9 mouse cellular contexts compared by ENCODE assay signal in the genomic region with DNA sequence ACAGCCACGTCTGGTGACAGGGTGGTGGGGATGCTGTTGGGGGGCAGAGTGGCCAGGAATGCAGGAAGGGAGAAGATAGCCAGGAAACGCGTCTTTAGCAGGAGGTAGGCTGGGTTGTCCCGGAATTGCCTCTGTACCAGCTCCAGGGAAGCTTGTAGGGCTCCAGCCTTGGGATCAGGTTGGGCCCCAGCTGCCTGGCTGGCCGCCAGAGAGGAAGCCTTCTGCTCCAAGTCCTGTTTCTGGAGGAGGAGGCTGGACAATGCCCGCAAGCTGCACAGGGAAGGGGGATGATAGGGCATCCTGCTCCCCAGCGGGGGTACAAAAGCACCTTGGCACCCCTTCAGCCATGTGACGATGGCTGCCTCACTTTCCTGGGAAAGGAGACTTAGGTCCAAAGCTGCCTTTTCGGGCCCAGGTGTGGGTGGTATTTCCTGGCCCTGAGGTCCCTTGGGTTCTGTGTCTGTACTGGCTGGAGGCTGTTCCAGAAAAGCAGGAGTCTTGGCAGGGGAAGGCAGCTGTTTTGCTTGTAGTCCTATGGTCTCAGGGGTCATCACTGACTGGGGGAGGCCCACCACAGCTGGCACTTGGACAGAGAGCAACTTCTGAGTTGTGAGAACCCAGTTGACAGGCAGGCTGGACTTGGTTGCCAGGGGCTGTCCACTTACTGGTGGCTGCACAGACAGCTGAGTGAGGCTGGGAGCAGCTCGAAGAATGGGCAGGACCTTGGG. TPM values are rescaled to one million over a fixed set of nuclear protein-coding genes. Genes with fewer than 3 reads are reported as not detected.
A peak's percentile ranks its signal among the peaks of the same experiment; 100 is the strongest.
DNase-seq lines count a peak whose midpoint lies in the region; ATAC-seq lines count a peak whose summit lies in the region.
"Had no signal": no experiment of that assay in that cellular context is flagged by ENCODE, and none has a peak within 500 bp of the region (broad histone marks: within the 10 kb centered on the region; RNA-seq: fewer than 3 reads in every experiment).

No protein-coding gene starts in this region.

- H3K9me3 ChIP-seq in hindbrain, embryonic 14.5 days (ENCODE audit: control insufficient read depth, low read length): no peaks in the 10 kb centered on the region
- H3K9me3 ChIP-seq in intestine, embryonic 16.5 days (ENCODE audit: control insufficient read depth, low read length): no peaks in the 10 kb centered on the region

- H3K36me3 ChIP-seq in hindbrain, embryonic 14.5 days (replicated peaks; ENCODE audit: control insufficient read depth, insufficient read depth): peaks cover 80% of the 10 kb centered on the region
- H3K36me3 ChIP-seq in intestine, embryonic 16.5 days (ENCODE audit: control insufficient read depth, insufficient read depth, low read length): peaks cover 29% of the 10 kb centered on the region

- no peak overlapping the region for H3K9ac ChIP-seq in hindbrain, embryonic 14.5 days
- H3K9ac ChIP-seq in intestine, embryonic 16.5 days (ENCODE audit: low read depth, low read length): no peak overlapping the region
- H3K9ac ChIP-seq: liver, embryonic 14.5 days had no signal

- no peak for ATAC-seq in hindbrain, embryonic 14.5 days (ENCODE audit: low FRiP score)
- ATAC-seq in intestine, embryonic 16.5 days: no peak

- peak; percentile 75 for DNase-seq in left cerebral cortex, postnatal 4 days
- DNase-seq in left cerebral cortex, postnatal 36 days (ENCODE audit: low spot score in 2 of 2): no peak
- DNase-seq in cerebellum, postnatal 10 days: peak; percentile 81
- peak; percentile 86 to 88 for DNase-seq in heart, postnatal 10 days
- DNase-seq in lung, postnatal 36 days: peak; percentile 57
- DNase-seq in hindbrain, embryonic 14.5 days (ENCODE audit: low spot score): no peak
- DNase-seq in right cerebral cortex, adult 2 months (ENCODE audit: low spot score in 2 of 2): no peak

- no peaks in the 10 kb centered on the region for H3K27me3 ChIP-seq in hindbrain, embryonic 14.5 days (ENCODE audit: control insufficient read depth, insufficient read depth, low read length)
- H3K27me3 ChIP-seq in intestine, embryonic 16.5 days (replicated peaks; ENCODE audit: control insufficient read depth, insufficient read depth, low read length): no peaks in the 10 kb centered on the region

- H3K4me2 ChIP-seq in hindbrain, embryonic 14.5 days (replicated peaks): no peak overlapping the region
- no peak overlapping the region for H3K4me2 ChIP-seq in intestine, embryonic 16.5 days (ENCODE audit: low read depth, low read length)

- no peaks in the 10 kb centered on the region for H3K4me1 ChIP-seq in hindbrain, embryonic 14.5 days (replicated peaks; ENCODE audit: control insufficient read depth, insufficient read depth, low read length)
- H3K4me1 ChIP-seq in intestine, embryonic 16.5 days (ENCODE audit: control insufficient read depth, insufficient read depth, low read length): peaks cover 2% of the 10 kb centered on the region; the same call in 1 of the 2 replicates

- no peak overlapping the region for H3K4me3 ChIP-seq in hindbrain, embryonic 14.5 days (replicated peaks; ENCODE audit: low read length)
- H3K4me3 ChIP-seq in intestine, embryonic 16.5 days (ENCODE audit: low read length): no peak overlapping the region

- no peak overlapping the region for H3K27ac ChIP-seq in hindbrain, embryonic 14.5 days
- H3K27ac ChIP-seq in intestine, embryonic 16.5 days (ENCODE audit: low read length): no peak overlapping the region; the same call in 1 of the 2 replicates
- H3K27ac ChIP-seq: liver, embryonic 14.5 days had no signal

- intact Hi-C loops in left cerebral cortex, postnatal 4 days (cut with DNase I): no loop called here
- intact Hi-C loops in left cerebral cortex, postnatal 36 days (cut with DNase I): no loop called here
- intact Hi-C loops in heart, postnatal 10 days (cut with DNase I): no loop called here

- 87% methylated on average over 10 of the region's 10 CpGs for WGBS in hindbrain, embryonic 14.5 days
- 81% methylated on average over 10 of the region's 10 CpGs for WGBS in intestine, embryonic 16.5 days

RNA-seq across cellular contexts. Expression of gene Card9, which starts 4.2 kb away (rescaled TPM):
- total RNA-seq in left cerebral cortex, postnatal 4 days (2021): 1 to 10 TPM; 1.1 to 1.4 TPM
- total RNA-seq in left cerebral cortex, postnatal 36 days (2021): 1 to 10 TPM; 2.1 to 2.7 TPM
- 1 to 10 TPM; 1.2 to 1.3 TPM for total RNA-seq in heart, postnatal 10 days (2021)
- 1.9 and 2.1 TPM in 2 replicates for polyA plus RNA-seq in hindbrain, embryonic 14.5 days (2014; fragmentation: Nextera tagmentation; extraction: Ambion mirVana)
- polyA plus RNA-seq in intestine, embryonic 16.5 days (2015; fragmentation: Nextera tagmentation; extraction: Ambion mirVana): 0.86 and 1.1 TPM in 2 replicates

RNA-seq across cellular contexts. Expression of gene Dnlz, which starts 13.0 kb away (rescaled TPM):
- 10 to 100 TPM; 23.3 to 25.8 TPM for total RNA-seq in left cerebral cortex, postnatal 4 days (2021)
- total RNA-seq in left cerebral cortex, postnatal 36 days (2021): 10 to 100 TPM; 27.5 to 28.7 TPM
- total RNA-seq in heart, postnatal 10 days (2021): 10 to 100 TPM; 14.8 to 16.3 TPM
- polyA plus RNA-seq in hindbrain, embryonic 14.5 days (2014; fragmentation: Nextera tagmentation; extraction: Ambion mirVana): 27.7 and 28.3 TPM in 2 replicates
- 23.3 and 24.1 TPM in 2 replicates for polyA plus RNA-seq in intestine, embryonic 16.5 days (2015; fragmentation: Nextera tagmentation; extraction: Ambion mirVana)

RNA-seq across cellular contexts. Expression of gene Snapc4, which starts 15.6 kb away (rescaled TPM):
- 100 to 1,000 TPM in 1 of 2 experiments, 10 to 100 TPM in 1; 86.5 to 101 TPM for total RNA-seq in left cerebral cortex, postnatal 4 days (2021)
- total RNA-seq in left cerebral cortex, postnatal 36 days (2021): 10 to 100 TPM; 54.0 to 71.0 TPM
- 10 to 100 TPM; 13.0 to 15.5 TPM for total RNA-seq in heart, postnatal 10 days (2021)
- polyA plus RNA-seq in hindbrain, embryonic 14.5 days (2014; fragmentation: Nextera tagmentation; extraction: Ambion mirVana): 25.4 and 29.3 TPM in 2 replicates
- polyA plus RNA-seq in intestine, embryonic 16.5 days (2015; fragmentation: Nextera tagmentation; extraction: Ambion mirVana): 19.1 and 20.8 TPM in 2 replicates

RNA-seq across cellular contexts. Expression of gene Entr1, which starts 24.2 kb away (rescaled TPM):
- total RNA-seq in left cerebral cortex, postnatal 4 days (2021): 100 to 1,000 TPM; 186 to 187 TPM
- 100 to 1,000 TPM; 138 to 162 TPM for total RNA-seq in left cerebral cortex, postnatal 36 days (2021)
- 10 to 100 TPM; 58.5 to 58.8 TPM for total RNA-seq in heart, postnatal 10 days (2021)
- polyA plus RNA-seq in hindbrain, embryonic 14.5 days (2014; fragmentation: Nextera tagmentation; extraction: Ambion mirVana): 134 and 141 TPM in 2 replicates
- 80.4 and 88.4 TPM in 2 replicates for polyA plus RNA-seq in intestine, embryonic 16.5 days (2015; fragmentation: Nextera tagmentation; extraction: Ambion mirVana)

RNA-seq across cellular contexts. Expression of gene Pmpca, which starts 24.2 kb away (rescaled TPM):
- 10 to 100 TPM; 93.6 to 98.6 TPM for total RNA-seq in left cerebral cortex, postnatal 4 days (2021)
- 10 to 100 TPM; 91.4 to 91.9 TPM for total RNA-seq in left cerebral cortex, postnatal 36 days (2021)
- 100 to 1,000 TPM; 116 to 130 TPM for total RNA-seq in heart, postnatal 10 days (2021)
- polyA plus RNA-seq in hindbrain, embryonic 14.5 days (2014; fragmentation: Nextera tagmentation; extraction: Ambion mirVana): 76.8 and 81.6 TPM in 2 replicates
- polyA plus RNA-seq in intestine, embryonic 16.5 days (2015; fragmentation: Nextera tagmentation; extraction: Ambion mirVana): 102 and 105 TPM in 2 replicates

Comparison
In these comparisons a context has a peak if more than half of its experiments do, and no peak if none do; other contexts are left out.
1. DNase-seq: peak in left cerebral cortex, postnatal 4 days (single experiment), cerebellum, postnatal 10 days (2 of 2), heart, postnatal 10 days (2 of 2) and lung, postnatal 36 days (single experiment); none in left cerebral cortex, postnatal 36 days (0 of 2), hindbrain, embryonic 14.5 days (single experiment) and right cerebral cortex, adult 2 months (0 of 2).